In genomic region chr1:182095240-182095741, GRCm38 (mm10) we compare ENCODE assay signal across 8 mouse cellular contexts. TPM values are rescaled to one million over a fixed set of nuclear protein-coding genes. Genes with fewer than 3 reads are reported as not detected.
A peak's percentile ranks its signal among the peaks of the same experiment; 100 is the strongest.
DNase-seq lines count a peak whose midpoint lies in the region; ATAC-seq and TF ChIP-seq lines count a peak whose summit lies in the region.

No protein-coding gene starts in this region.

- WGBS in heart, embryonic 11.5 days (ENCODE audit: insufficient replicate concordance), result 23% methylated on average over 10 of the region's 10 CpGs
- 8% methylated on average over 10 of the region's 10 CpGs for WGBS in embryonic facial prominence, embryonic 15.5 days
- WGBS in intestine, embryonic 16.5 days, result 20% methylated on average over 10 of the region's 10 CpGs
- 17% methylated on average over 10 of the region's 10 CpGs for WGBS in midbrain, embryonic 16.5 days

- peak overlapping the region; percentile 12; the same call in 1 of the 2 replicates for H3K27ac ChIP-seq in heart, embryonic 11.5 days (ENCODE audit: low read depth, low read length)
- peak overlapping the region; percentile 80 for H3K27ac ChIP-seq in embryonic facial prominence, embryonic 15.5 days (replicated peaks)
- peak overlapping the region; percentile 8 for H3K27ac ChIP-seq in intestine, embryonic 16.5 days (ENCODE audit: low read length)
- no peak overlapping the region for H3K27ac ChIP-seq in midbrain, embryonic 16.5 days (ENCODE audit: low read length)

- DNase-seq in heart, adult 9 months (ENCODE audit: low spot score in 2 of 2), result no peak
- no peak for DNase-seq in layer of hippocampus, adult 9-11 months

- peaks cover 39% of the 10 kb centered on the region for H3K4me1 ChIP-seq in heart, embryonic 11.5 days (ENCODE audit: control insufficient read depth, insufficient read depth, low read length)
- peaks cover 92% of the 10 kb centered on the region for H3K4me1 ChIP-seq in E14TG2a.4 (replicated peaks; ENCODE audit: low read depth, low read length)
- peaks cover 59% of the 10 kb centered on the region for H3K4me1 ChIP-seq in embryonic facial prominence, embryonic 15.5 days
- peaks cover 40% of the 10 kb centered on the region for H3K4me1 ChIP-seq in intestine, embryonic 16.5 days (ENCODE audit: control insufficient read depth, insufficient read depth, low read length)
- H3K4me1 ChIP-seq in midbrain, embryonic 16.5 days (ENCODE audit: control insufficient read depth, insufficient read depth, low read length), result peaks cover 10% of the 10 kb centered on the region

- H3K27me3 ChIP-seq in heart, embryonic 11.5 days (ENCODE audit: control insufficient read depth, insufficient read depth, low read length), result no peaks in the 10 kb centered on the region
- H3K27me3 ChIP-seq in E14TG2a.4 (ENCODE audit: insufficient read depth, low read length), result no peaks in the 10 kb centered on the region
- H3K27me3 ChIP-seq in embryonic facial prominence, embryonic 15.5 days, result no peaks in the 10 kb centered on the region
- H3K27me3 ChIP-seq in intestine, embryonic 16.5 days (replicated peaks; ENCODE audit: control insufficient read depth, insufficient read depth, low read length), result no peaks in the 10 kb centered on the region
- no peaks in the 10 kb centered on the region for H3K27me3 ChIP-seq in midbrain, embryonic 16.5 days (ENCODE audit: control insufficient read depth, insufficient read depth, low read depth, low read length)

- no peaks in the 10 kb centered on the region for H3K36me3 ChIP-seq in heart, embryonic 11.5 days (ENCODE audit: control insufficient read depth, insufficient read depth, low read length)
- H3K36me3 ChIP-seq in E14TG2a.4 (ENCODE audit: insufficient read depth, low read length), result no peaks in the 10 kb centered on the region
- H3K36me3 ChIP-seq in embryonic facial prominence, embryonic 15.5 days, result no peaks in the 10 kb centered on the region
- H3K36me3 ChIP-seq in intestine, embryonic 16.5 days (ENCODE audit: control insufficient read depth, insufficient read depth, low read length), result no peaks in the 10 kb centered on the region
- no peaks in the 10 kb centered on the region for H3K36me3 ChIP-seq in midbrain, embryonic 16.5 days (ENCODE audit: control insufficient read depth, insufficient read depth, low read length)

- no peak for ATAC-seq in heart, embryonic 11.5 days (replicated peaks; ENCODE audit: insufficient number of reproducible peaks, low FRiP score, low TSS enrichment)
- peak; percentile 67 for ATAC-seq in embryonic facial prominence, embryonic 15.5 days (ENCODE audit: insufficient number of reproducible peaks, low FRiP score, low TSS enrichment, low read depth)
- no peak; the same call in 1 of the 2 replicates for ATAC-seq in intestine, embryonic 16.5 days
- peak; percentile 59; the same call in 1 of the 2 replicates for ATAC-seq in midbrain, embryonic 16.5 days
- ATAC-seq in granulocyte monocyte progenitor cell, adult 5-6 weeks (replicated peaks; ENCODE audit: poor library complexity, severe bottlenecking), result no peak

- TF ChIP-seq CTCF in E14TG2a.4 (conservative IDR thresholded peaks at IDR 0.05; ENCODE audit: low read length), result no peak

- no peaks in the 10 kb centered on the region for H3K9me3 ChIP-seq in heart, embryonic 11.5 days (replicated peaks; ENCODE audit: control insufficient read depth, low read length)
- no peaks in the 10 kb centered on the region for H3K9me3 ChIP-seq in E14TG2a.4 (ENCODE audit: low read length)
- no peaks in the 10 kb centered on the region for H3K9me3 ChIP-seq in embryonic facial prominence, embryonic 15.5 days (replicated peaks)
- no peaks in the 10 kb centered on the region for H3K9me3 ChIP-seq in intestine, embryonic 16.5 days (ENCODE audit: control insufficient read depth, low read length)
- H3K9me3 ChIP-seq in midbrain, embryonic 16.5 days (replicated peaks; ENCODE audit: control insufficient read depth, low read length, poor library complexity, severe bottlenecking), result no peaks in the 10 kb centered on the region

- H3K4me2 ChIP-seq in heart, embryonic 11.5 days, result peak overlapping the region; percentile 29
- H3K4me2 ChIP-seq in embryonic facial prominence, embryonic 15.5 days (replicated peaks), result peak overlapping the region; percentile 30
- no peak overlapping the region for H3K4me2 ChIP-seq in intestine, embryonic 16.5 days (ENCODE audit: low read depth, low read length)
- no peak overlapping the region; the same call in 1 of the 2 replicates for H3K4me2 ChIP-seq in midbrain, embryonic 16.5 days (ENCODE audit: low read length)

- no peak overlapping the region for H3K9ac ChIP-seq in heart, embryonic 11.5 days (ENCODE audit: low read depth, low read length)
- H3K9ac ChIP-seq in embryonic facial prominence, embryonic 15.5 days, result no peak overlapping the region; the same call in 1 of the 2 replicates
- no peak overlapping the region for H3K9ac ChIP-seq in intestine, embryonic 16.5 days (ENCODE audit: low read depth, low read length)
- no peak overlapping the region for H3K9ac ChIP-seq in midbrain, embryonic 16.5 days (ENCODE audit: low read depth, low read length)

- H3K4me3 ChIP-seq in heart, embryonic 11.5 days (ENCODE audit: low read depth, low read length), result no peak overlapping the region
- peak overlapping the region; percentile 59 for H3K4me3 ChIP-seq in E14TG2a.4 (replicated peaks; ENCODE audit: low read length)
- no peak overlapping the region for H3K4me3 ChIP-seq in embryonic facial prominence, embryonic 15.5 days (replicated peaks)
- H3K4me3 ChIP-seq in intestine, embryonic 16.5 days (ENCODE audit: low read length), result no peak overlapping the region
- no peak overlapping the region for H3K4me3 ChIP-seq in midbrain, embryonic 16.5 days (ENCODE audit: low read depth, low read length)

RNA-seq across cellular contexts. Expression of gene Srp9, which starts 29.2 kb away (rescaled TPM):
- polyA plus RNA-seq in heart, embryonic 11.5 days (2014; fragmentation: Nextera tagmentation; extraction: Ambion mirVana), result 122 and 124 TPM in 2 replicates
- 141 and 147 TPM in 2 replicates for polyA plus RNA-seq in embryonic facial prominence, embryonic 15.5 days (2015; fragmentation: Nextera tagmentation; extraction: Ambion mirVana)
- polyA plus RNA-seq in intestine, embryonic 16.5 days (2015; fragmentation: Nextera tagmentation; extraction: Ambion mirVana), result 135 and 142 TPM in 2 replicates
- 132 and 139 TPM in 2 replicates for polyA plus RNA-seq in midbrain, embryonic 16.5 days (2015; fragmentation: Nextera tagmentation; extraction: Ambion mirVana)
- total RNA-seq in granulocyte monocyte progenitor cell, adult 5-6 weeks (2014; fragmentation: Nextera tagmentation), result 147 and 167 TPM in 2 replicates
- total RNA-seq in granulocyte monocyte progenitor cell, adult 5-6 weeks (2017), result 168 and 203 TPM in 2 replicates

Comparison
In these comparisons a context has a peak if more than half of its experiments do, and no peak if none do; other contexts are left out.
1. ATAC-seq: peak in embryonic facial prominence, embryonic 15.5 days (single experiment) and midbrain, embryonic 16.5 days (single experiment); none in heart, embryonic 11.5 days (single experiment), intestine, embryonic 16.5 days (single experiment) and granulocyte monocyte progenitor cell, adult 5-6 weeks (single experiment).
2. H3K4me2 ChIP-seq: peak in heart, embryonic 11.5 days (single experiment) and embryonic facial prominence, embryonic 15.5 days (single experiment); none in intestine, embryonic 16.5 days (single experiment) and midbrain, embryonic 16.5 days (single experiment).